Mouse (Mus musculus): ENCODE data around the gene 4930583I09Rik. TPM values are rescaled to one million over a fixed set of nuclear protein-coding genes. Genes with fewer than 3 reads are reported as not detected.

Gene 4930583I09Rik
- polyA plus RNA-seq, 1 experiment from 2014 or later = not detected

Other genes with a start within 250 kb of the 4930583I09Rik start
- gene Man2a1, start 235.3 kb downstream of the 4930583I09Rik start, polyA plus RNA-seq (2014; fragmentation: Nextera tagmentation; extraction: Ambion mirVana) = 5.3 and 5.5 TPM in 2 replicates